Mouse (Mus musculus): ENCODE results near the gene Mdh2.

DNA sequence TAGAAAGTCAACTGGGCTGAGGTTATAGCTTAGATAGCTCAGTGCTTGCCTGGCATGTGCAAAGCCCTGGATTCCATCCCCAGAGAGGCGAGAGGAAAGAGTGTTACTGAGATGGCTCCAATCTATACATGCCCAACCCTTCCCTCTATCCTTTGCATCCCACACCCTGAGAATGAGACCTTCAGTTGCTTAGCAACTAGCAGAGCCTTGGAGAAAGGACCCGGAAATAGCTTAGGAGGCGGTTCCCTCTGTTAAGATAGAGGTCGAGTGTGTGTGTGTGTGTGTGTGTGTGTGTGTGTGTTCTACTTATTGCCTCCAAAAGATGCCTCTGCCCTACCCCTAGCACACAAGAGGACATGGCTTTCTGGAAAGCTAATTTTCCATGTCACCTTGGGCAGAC lies 54.4 kb downstream of the Mdh2 start:
- TF ChIP-seq POLR2A (IDR thresholded peaks at IDR 0.05; ENCODE audit: insufficient read depth, low read depth, low read length) = no peak
- no peak for TF ChIP-seq CTCF (IDR thresholded peaks at IDR 0.05)
- TF ChIP-seq EP300 (IDR thresholded peaks at IDR 0.05; ENCODE audit: insufficient read depth, low read depth, low read length) = no peak

Data from heart, adult 2 months (tissue).